Comparison of ENCODE assay signal across 16 mouse cellular contexts in genomic region chr12:91841714-91842113, GRCm38 (mm10).
"Had no signal": no experiment of that assay in that cellular context is flagged by ENCODE, and none has a peak within 500 bp of the region (broad histone marks: within the 10 kb centered on the region; RNA-seq: fewer than 3 reads in every experiment).

No protein-coding gene starts in this region.

- H3K4me3 ChIP-seq: layer of hippocampus, adult 2 months; liver, embryonic 13.5 days; midbrain, embryonic 12.5 days had no signal

- ATAC-seq: midbrain, embryonic 16.5 days had no signal

- H3K4me2 ChIP-seq: liver, embryonic 13.5 days; midbrain, embryonic 12.5 days had no signal

- H3K9me3 ChIP-seq: liver, embryonic 13.5 days; midbrain, embryonic 12.5 days had no signal

- DNase-seq: kidney, postnatal 25 days; layer of hippocampus, adult 9-11 months; liver, embryonic 13.5 days; lung, adult 2 months; lung, postnatal 14 days; lung, postnatal 4 days; right cerebral cortex, postnatal 14 days; right cerebral cortex, postnatal 4 days; thymus, adult 2 months; thymus, postnatal 14 days; thymus, postnatal 4 days had no signal

- H3K27me3 ChIP-seq: liver, embryonic 13.5 days; midbrain, embryonic 12.5 days had no signal

- H3K4me1 ChIP-seq: midbrain, embryonic 12.5 days had no signal

- H3K27ac ChIP-seq: kidney, postnatal 0 days; layer of hippocampus, adult 2 months; liver, embryonic 13.5 days; midbrain, embryonic 12.5 days; stomach, postnatal 0 days had no signal

- H3K9ac ChIP-seq: liver, embryonic 13.5 days; midbrain, embryonic 12.5 days had no signal
